Mouse (Mus musculus) forebrain, postnatal 0 days (tissue): ENCODE results near the gene Dnajc15. TPM values are rescaled to one million over a fixed set of nuclear protein-coding genes. Genes with fewer than 3 reads are reported as not detected.

Experiments
- ATAC-seq: fragments of 200-750 bp; cut with Nextera tagmentation; 2 replicates; pipeline ENCODE4 v1.8.0; 2017; ENCODE audit warnings: mild to moderate bottlenecking, moderate library complexity
- DNase-seq: peaks from one replicate; pipeline ENCODE4 v3.0.0-alpha.2; 2015
- H3K27ac ChIP-seq: fragments of 300-500 bp; sonication (generic); 2 replicates; pipeline ENCODE4 v1.5.1; 2014; ENCODE audit warnings: low read depth, mild to moderate bottlenecking, antibody characterized with exemption, low read length, moderate library complexity, mixed read lengths
- H3K27me3 ChIP-seq: fragments of 300-500 bp; sonication (generic); 2 replicates; pipeline ENCODE4 v1.6.1; 2014; ENCODE audit warnings: mild to moderate bottlenecking, low read length, mixed read lengths; ENCODE audit not compliant: insufficient read depth
- H3K36me3 ChIP-seq: fragments of 300-500 bp; sonication (generic); 2 replicates; pipeline ENCODE4 v1.6.1; 2014; ENCODE audit warnings: mild to moderate bottlenecking, moderate library complexity; ENCODE audit not compliant: insufficient read depth
- H3K4me1 ChIP-seq: fragments of 300-500 bp; sonication (generic); 2 replicates; pipeline ENCODE4 v1.6.1; 2014; ENCODE audit warnings: antibody characterized with exemption; ENCODE audit not compliant: insufficient read depth
- H3K4me2 ChIP-seq: fragments of 300-500 bp; sonication (generic); 2 replicates; pipeline ENCODE4 v1.6.1; 2014; ENCODE audit warnings: low read depth, mild to moderate bottlenecking, moderate library complexity
- H3K4me3 ChIP-seq: fragments of 300-500 bp; sonication (generic); 2 replicates; pipeline ENCODE4 v1.5.1; 2014; ENCODE audit warnings: low read depth, low read length, mixed read lengths
- H3K9ac ChIP-seq: fragments of 300-500 bp; sonication (generic); 2 replicates; pipeline ENCODE4 v1.6.1; 2014; ENCODE audit warnings: mild to moderate bottlenecking
- H3K9me3 ChIP-seq: fragments of 300-500 bp; sonication (generic); 2 replicates; pipeline ENCODE4 v1.6.1; 2016; ENCODE audit warnings: low read length
- CTCF ChIP-seq: sonication (generic); IDR thresholded peaks from 2 replicates; pipeline ENCODE4 v1.5.1; 2016; ENCODE audit warnings: antibody characterized with exemption, control low read depth, low read depth
- whole genome bisulfite sequencing: fragments of 180-500 bp; shearing (Covaris S2); extraction: QIAGEN DNeasy Blood & Tissue Kit; methylation state at CpG from one replicate; pipeline ENCODE4 v1.1.7; 2014; 5-methylcytosine and 5-hydroxymethylcytosine counted together
- polyA plus RNA-seq: library from polyadenylated mRNA; unstranded; fragments of >200 nt; fragmentation: Nextera tagmentation; extraction: Ambion mirVana; gene quantifications from 2 replicates; pipeline ENCODE4 v1.2.1, GENCODE M21; 2015
- total RNA-seq: library from RNA; depleted of rRNA; stranded (reverse); fragments of >200 nt; gene quantifications from 2 replicates; pipeline ENCODE4 v1.2.3, GENCODE M21; 2014

Gene Dnajc15
- total and polyA plus RNA-seq, 2 experiments from 2014 or later: 12.4 to 77.7 TPM

GRCm38 (mm10) chr14:77864051-77864450, 10.9 kb downstream of the Dnajc15 start:
- ATAC-seq (no peak), DNase-seq (no peak)
- no peak for TF ChIP-seq CTCF
- Histone ChIP-seq H3K4me3 (no peak overlapping the region), H3K4me2 (no peak overlapping the region), H3K36me3 (no peaks in the 10 kb centered on the region), H3K4me1 (0 out of 2 replicates have a peak, but pooled peaks cover 2% of the 10 kb centered on the region), H3K27ac (no peak overlapping the region), H3K27me3 (no peaks in the 10 kb centered on the region), H3K9ac (no peak overlapping the region), H3K9me3 (no peaks in the 10 kb centered on the region)
- WGBS: 27% methylated on average over 3 of the region's 3 CpGs

GRCm38 (mm10) chr14:77860841-77861560, 13.9 kb downstream of the Dnajc15 start:
- 0 out of 2 replicates have a peak, but pooled peaks cover 2% of the 10 kb centered on the region for H3K4me1 ChIP-seq
- H3K27me3 ChIP-seq: no peaks in the 10 kb centered on the region
- DNase-seq: no peak
- no peak overlapping the region for H3K4me2 ChIP-seq
- H3K9me3 ChIP-seq: no peaks in the 10 kb centered on the region
- H3K36me3 ChIP-seq: no peaks in the 10 kb centered on the region
- no peak for ATAC-seq
- H3K4me3 ChIP-seq: no peak overlapping the region
- H3K9ac ChIP-seq: no peak overlapping the region
- no peak overlapping the region for H3K27ac ChIP-seq
- WGBS: 48% methylated on average over 5 of the region's 5 CpGs
- no peak for TF ChIP-seq CTCF

GRCm38 (mm10) chr14:77859894-77860293, 15.0 kb downstream of the Dnajc15 start:
- Histone ChIP-seq H3K4me2 (no peak overlapping the region), H3K4me3 (no peak overlapping the region), H3K27ac (no peak overlapping the region), H3K36me3 (no peaks in the 10 kb centered on the region), H3K9me3 (no peaks in the 10 kb centered on the region), H3K27me3 (no peaks in the 10 kb centered on the region), H3K9ac (no peak overlapping the region), H3K4me1 (0 out of 2 replicates have a peak, but pooled peaks cover 2% of the 10 kb centered on the region)
- no peak for TF ChIP-seq CTCF
- 65% methylated on average over 1 of the region's 1 CpGs for WGBS
- ATAC-seq (no peak), DNase-seq (no peak)

- Histone ChIP-seq H3K36me3 (no peaks in the 10 kb centered on the region), H3K27me3 (no peaks in the 10 kb centered on the region), H3K9me3 (no peaks in the 10 kb centered on the region), H3K4me2 (no peak overlapping the region), H3K4me3 (no peak overlapping the region), H3K27ac (no peak overlapping the region), H3K9ac (no peak overlapping the region), H3K4me1 (no peaks in the 10 kb centered on the region)
- no peak for TF ChIP-seq CTCF
- no peak for DNase-seq
- ATAC-seq: no peak
- WGBS: 90% methylated on average over 1 of the region's 1 CpGs
Observed at GRCm38 (mm10) chr14:77853951-77854350, 21.0 kb downstream of the Dnajc15 start.

GRCm38 (mm10) chr14:77849852-77850251, 25.1 kb downstream of the Dnajc15 start:
- H3K4me3 ChIP-seq: no peak overlapping the region
- H3K9me3 ChIP-seq: no peaks in the 10 kb centered on the region
- no peaks in the 10 kb centered on the region for H3K36me3 ChIP-seq
- H3K27ac ChIP-seq: no peak overlapping the region
- no peaks in the 10 kb centered on the region for H3K4me1 ChIP-seq
- no peak overlapping the region for H3K9ac ChIP-seq
- H3K27me3 ChIP-seq: no peaks in the 10 kb centered on the region
- DNase-seq: no peak
- ATAC-seq: no peak
- 94% methylated on average over 7 of the region's 7 CpGs for WGBS
- no peak overlapping the region for H3K4me2 ChIP-seq
- no peak for TF ChIP-seq CTCF

GRCm38 (mm10) chr14:77848349-77848748, 26.6 kb downstream of the Dnajc15 start:
- Histone ChIP-seq H3K4me3 (no peak overlapping the region), H3K4me2 (no peak overlapping the region), H3K9ac (no peak overlapping the region), H3K4me1 (no peaks in the 10 kb centered on the region), H3K27me3 (no peaks in the 10 kb centered on the region), H3K27ac (no peak overlapping the region), H3K36me3 (no peaks in the 10 kb centered on the region), H3K9me3 (no peaks in the 10 kb centered on the region)
- DNase-seq: no peak
- no peak for TF ChIP-seq CTCF
- 79% methylated on average over 1 of the region's 1 CpGs for WGBS
- ATAC-seq: no peak

- Histone ChIP-seq H3K27ac (no peak overlapping the region), H3K9me3 (no peaks in the 10 kb centered on the region)
- 68% methylated on average over 4 of the region's 4 CpGs for WGBS
Observed at GRCm38 (mm10) chr14:77846206-77846605, 28.7 kb downstream of the Dnajc15 start.

More at GRCm38 (mm10) chr14:77846206-77846605, 28.7 kb downstream of the Dnajc15 start:
- Histone ChIP-seq H3K36me3 (no peaks in the 10 kb centered on the region), H3K4me1 (no peaks in the 10 kb centered on the region), H3K4me3 (no peak overlapping the region), H3K27me3 (no peaks in the 10 kb centered on the region), H3K9ac (no peak overlapping the region), H3K4me2 (no peak overlapping the region)
- no peak for ATAC-seq
- DNase-seq: no peak
- no peak for TF ChIP-seq CTCF
